Mouse (Mus musculus) liver, postnatal 0 days (tissue): ENCODE data around the gene Map2k5.

Experiments
- CTCF ChIP-seq: sonication (generic); IDR thresholded peaks from 2 replicates; pipeline ENCODE4 v1.5.1; 2016; ENCODE audit warnings: antibody characterized with exemption, low read depth
- EP300 ChIP-seq: IDR thresholded peaks from 2 replicates; pipeline ENCODE4 v1.6.1; 2016; ENCODE audit warnings: antibody characterized with exemption, low read depth, mild to moderate bottlenecking

GRCm38 (mm10) chr9:63331246-63331645 is 46.5 kb downstream of the Map2k5 start:
- TF ChIP-seq CTCF, result peak; percentile 36
- no peak for TF ChIP-seq EP300
